Mouse (Mus musculus): ENCODE measurements around the gene Olfml2b. TPM values are rescaled to one million over a fixed set of nuclear protein-coding genes. Genes with fewer than 3 reads are reported as not detected.
A peak's percentile ranks its signal among the peaks of the same experiment; 100 is the strongest.

Olfml2b gene
- total RNA-seq, 2 experiments from 2014 or later, result 1.1 TPM; not detected in 1

DNA sequence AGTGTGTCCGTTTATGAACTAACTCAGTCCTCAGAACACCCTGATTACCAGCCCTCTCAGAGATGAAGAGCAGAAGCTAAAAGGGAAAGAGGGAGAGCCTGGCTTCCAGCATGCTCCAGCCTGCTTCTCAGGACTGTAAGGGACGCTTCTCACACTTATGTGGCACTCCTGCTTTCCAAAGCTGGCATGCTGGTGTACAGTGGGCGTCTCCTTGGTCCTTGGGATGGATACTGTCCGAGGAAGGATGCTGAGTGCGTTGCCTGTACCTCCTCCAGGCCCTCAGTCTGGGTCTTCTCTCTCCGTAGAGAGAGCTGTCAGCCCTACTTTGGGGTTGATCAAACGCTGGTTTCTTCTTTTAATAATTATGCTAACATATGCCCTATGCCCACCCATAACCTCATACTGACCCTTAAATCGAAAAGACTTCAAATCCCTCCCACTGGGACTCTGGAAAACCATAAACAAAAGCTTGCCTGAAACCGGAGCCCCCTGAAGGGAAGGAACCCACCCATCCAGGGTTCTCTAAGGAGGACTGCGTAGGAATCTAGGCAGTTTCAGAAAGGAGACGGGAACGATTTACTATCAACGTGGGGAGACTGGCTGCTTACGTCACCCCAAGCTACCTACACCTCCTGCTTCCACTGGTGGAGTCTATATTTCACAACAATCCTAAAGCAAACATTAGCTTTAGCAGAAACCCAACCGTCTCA, 1.7 kb downstream of the Olfml2b start:
- no peak for ATAC-seq (replicated peaks; ENCODE audit: poor library complexity, severe bottlenecking)

DNA sequence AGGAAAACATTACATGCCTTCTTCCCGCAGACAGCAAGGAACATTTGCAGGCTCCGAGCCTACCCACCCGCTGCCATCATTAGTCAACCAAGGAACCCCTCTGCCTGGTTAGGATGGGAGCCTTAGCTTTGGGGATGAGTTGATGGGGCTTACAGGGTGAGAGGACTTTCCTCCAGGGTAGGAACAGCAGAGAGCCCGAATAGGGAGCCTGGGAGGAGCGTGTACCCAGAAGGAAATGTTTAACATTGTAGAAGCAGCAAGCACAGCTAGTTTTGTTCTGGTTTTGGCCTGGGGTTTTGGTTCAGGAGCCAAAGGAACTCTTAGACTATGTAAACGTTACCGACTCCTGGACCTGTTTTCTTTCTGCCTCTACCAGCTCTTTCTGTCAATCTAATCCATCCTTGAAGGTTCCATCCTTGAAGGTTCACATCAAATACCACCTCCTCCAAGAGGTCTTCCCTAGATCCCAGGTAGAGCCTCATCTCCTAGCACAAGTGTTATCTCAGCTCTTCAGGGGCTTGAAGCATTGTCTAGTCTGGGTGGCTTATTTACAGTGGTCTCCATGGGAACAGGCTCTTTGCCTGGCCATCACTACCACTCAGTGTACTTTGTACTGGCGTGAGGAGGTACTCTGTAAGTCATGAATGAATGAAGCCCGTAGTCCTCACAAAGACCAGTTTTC, 2.4 kb downstream of the Olfml2b start:
- ATAC-seq (replicated peaks; ENCODE audit: poor library complexity, severe bottlenecking), result no peak

DNA sequence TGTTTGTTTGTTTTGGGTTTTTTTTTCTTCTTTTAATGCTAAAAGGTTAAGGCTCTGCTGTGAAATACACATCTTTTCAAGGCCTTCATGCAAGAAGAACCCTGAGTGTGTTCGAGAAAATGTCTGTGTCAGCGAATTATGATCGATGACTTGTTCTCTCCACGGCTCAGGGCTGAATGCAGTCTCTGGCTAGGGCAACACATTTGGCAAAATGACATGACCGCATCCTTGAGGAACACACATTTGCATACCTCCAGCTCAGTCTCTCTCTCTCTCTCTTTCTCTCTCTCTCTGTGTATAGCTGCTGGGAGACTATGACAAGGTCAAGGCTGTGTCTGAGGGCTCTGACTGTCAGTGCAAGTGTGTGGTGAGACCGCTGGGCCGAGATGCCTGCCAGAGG, 3.0 kb downstream of the Olfml2b start:
- no peak for ATAC-seq (replicated peaks; ENCODE audit: poor library complexity, severe bottlenecking)

DNA sequence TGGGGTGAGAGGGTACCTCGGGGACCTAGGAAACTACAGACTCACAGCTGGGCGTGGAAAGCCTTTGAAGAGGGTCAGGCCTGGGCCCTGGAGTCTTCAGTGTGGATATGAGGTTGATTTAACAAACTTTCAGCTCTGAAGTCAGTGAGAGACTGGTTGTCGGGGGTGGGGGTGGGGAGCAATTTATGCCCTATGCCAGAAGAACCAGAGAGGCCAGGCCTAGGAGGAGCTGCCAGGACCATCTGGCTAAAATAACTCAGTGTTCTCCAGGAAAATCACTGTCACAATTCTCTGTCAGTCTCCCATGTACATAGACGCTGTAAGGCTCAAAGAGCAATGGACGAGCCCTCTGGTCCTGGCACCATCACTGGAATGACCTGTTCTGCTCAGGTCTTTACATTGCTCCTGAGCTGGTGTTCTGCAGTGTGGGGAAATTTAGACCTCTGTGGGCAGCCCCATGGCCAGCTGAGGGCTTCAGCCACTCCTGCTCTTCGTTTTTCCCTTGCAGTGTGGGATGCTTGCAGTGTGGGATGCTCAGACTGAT, 3.7 kb downstream of the Olfml2b start:
- ATAC-seq (replicated peaks; ENCODE audit: poor library complexity, severe bottlenecking), result no peak

DNA sequence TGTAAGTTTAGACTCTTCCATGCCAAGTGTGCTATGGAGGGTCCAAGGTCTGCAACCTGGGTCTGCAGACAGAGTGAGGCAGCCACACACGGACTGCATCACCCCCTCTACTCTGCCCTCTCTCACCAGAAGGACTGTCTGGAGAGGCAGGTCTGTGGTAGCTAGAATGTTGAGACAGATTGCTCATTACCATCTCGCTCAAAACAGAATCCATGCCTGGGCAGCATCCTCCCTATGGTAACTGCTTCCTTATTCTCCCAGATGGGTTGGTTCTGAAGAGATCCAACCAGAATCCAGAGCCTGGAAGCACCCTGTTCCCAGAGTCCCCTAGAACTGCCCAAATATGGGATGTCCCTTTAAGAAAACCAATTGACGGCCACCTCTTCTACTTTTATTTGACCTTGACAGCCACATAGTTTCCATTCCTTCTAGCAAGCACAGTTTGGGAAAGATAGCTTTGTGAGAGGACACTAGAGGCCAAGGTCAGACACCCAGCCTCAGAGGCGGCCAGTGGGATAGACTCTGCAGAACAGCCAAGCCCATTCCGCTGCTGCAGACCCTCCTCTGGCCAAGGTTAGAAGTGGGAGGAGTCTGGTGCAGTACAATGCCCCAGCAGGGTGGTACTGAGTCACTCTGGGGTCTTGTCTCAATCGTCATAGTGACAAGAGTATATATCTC, 6.9 kb downstream of the Olfml2b start:
- no peak for ATAC-seq (replicated peaks; ENCODE audit: poor library complexity, severe bottlenecking)

DNA sequence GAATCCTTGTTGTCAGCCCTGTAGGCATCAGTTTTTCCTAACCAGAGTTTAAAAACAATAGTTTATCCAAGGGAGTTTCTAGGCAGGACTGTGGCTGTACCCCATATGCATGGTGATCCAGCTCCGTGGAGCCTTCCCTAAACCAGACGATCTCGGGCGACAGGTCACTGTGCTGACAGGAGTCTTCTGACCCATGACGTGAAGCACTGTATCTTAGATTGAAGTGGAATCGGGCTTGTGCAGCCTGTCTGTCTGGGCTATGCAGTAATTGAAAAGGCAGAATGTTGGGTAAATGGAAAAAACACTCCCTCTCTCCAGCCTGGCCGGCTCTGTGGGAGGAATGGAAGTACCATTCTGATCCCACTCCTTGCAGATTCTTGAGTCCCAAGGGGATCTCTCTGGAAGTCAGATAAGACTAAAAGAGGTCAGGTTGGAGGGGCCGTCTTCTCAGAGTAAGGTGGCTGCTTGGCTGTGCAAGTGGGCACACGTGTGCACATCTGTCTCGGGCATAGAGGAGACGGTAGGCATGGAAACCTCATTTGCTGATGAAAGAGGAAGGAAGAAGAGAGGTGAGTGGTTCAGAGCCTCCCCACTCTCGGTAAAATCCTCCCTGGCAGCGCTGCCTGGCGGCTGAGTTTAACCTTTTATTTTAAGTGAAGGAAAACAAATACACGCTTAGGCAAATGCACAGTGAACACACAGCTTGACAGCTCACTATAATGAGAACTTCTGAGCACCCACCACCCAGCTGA, 7.8 kb downstream of the Olfml2b start:
- ATAC-seq (replicated peaks; ENCODE audit: poor library complexity, severe bottlenecking), result peak; percentile 26; the same call in 1 of the 2 replicates

DNA sequence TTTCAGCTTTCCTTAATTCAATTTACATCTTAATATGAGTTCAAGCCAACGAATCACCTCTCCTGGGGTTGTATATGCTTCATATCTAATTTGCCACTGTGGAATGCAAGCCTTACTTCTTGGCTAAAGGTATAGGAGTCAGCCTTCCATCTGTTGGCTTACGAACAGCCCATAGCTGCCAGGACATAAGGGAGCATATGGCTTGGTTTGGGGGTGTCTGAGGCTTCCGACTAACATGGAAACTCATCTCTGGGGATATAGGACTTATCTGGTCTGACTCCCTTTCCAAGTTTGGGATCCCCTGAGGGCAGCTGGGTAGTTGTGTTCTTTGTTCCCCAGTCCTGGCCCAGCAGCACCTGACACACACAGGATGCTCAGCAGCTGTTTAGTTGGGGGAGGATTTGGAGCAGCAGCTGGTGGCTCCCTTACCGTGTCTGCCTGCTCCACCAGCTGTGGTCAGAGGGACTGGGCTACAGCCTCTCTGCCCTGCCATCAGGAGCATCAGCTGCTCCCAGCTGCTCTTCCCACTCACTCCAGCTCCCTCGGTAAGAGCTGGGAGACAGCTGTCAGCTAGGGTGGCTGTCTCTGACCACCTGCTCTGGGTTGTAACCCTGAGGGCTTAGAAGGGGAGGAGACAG, 11.1 kb downstream of the Olfml2b start:
- no peak for ATAC-seq (replicated peaks; ENCODE audit: poor library complexity, severe bottlenecking)

DNA sequence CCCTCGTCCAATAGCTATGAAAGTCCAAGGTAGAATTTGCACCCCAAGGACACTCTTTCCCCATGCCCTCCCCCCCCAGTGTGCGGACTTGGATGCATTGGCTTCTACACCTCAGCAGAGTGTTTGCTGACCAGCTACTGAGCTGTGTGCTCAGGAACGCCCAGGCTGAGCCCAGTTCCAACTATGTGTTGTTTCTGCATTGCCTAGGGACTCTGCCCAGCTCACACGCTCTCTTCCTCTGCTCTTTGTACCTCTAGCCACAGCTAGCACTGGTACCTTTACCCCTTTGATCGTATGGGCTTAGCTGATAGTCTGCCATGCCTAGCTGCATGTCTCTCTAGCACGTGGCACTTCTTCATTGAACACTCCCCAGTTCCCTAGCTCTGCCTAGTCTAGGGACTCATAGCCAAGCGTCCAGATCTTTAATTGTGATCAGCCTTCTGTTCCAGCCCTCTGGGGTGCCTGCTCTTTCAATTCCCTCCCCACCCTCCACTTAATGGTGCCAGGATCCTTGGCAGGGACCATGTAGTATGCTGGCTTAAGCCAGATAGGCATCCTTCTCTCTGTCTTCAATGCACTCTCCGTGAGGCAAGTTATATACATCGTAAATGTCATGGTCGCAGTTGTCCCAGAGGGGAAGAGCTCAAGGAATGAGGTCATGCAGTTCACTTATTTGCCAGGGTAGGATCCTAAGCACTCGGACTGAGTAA, 12.3 kb downstream of the Olfml2b start:
- no peak for ATAC-seq (replicated peaks; ENCODE audit: poor library complexity, severe bottlenecking)

DNA sequence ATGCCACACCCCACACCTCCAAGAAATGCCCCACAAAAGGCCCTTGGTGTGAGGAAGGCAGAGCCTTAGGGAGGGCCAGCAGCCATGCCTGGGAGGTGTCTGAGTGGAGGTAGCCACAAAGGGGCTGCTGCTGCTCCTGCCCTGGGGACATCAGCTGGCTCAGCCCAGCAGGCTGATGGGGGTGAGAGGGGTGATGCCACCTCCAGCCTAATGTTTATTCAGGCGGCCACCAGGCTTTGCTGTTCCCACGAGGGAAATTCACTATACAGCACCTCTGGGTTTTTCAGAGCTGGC, 12.8 kb downstream of the Olfml2b start:
- ATAC-seq (replicated peaks; ENCODE audit: poor library complexity, severe bottlenecking), result no peak

DNA sequence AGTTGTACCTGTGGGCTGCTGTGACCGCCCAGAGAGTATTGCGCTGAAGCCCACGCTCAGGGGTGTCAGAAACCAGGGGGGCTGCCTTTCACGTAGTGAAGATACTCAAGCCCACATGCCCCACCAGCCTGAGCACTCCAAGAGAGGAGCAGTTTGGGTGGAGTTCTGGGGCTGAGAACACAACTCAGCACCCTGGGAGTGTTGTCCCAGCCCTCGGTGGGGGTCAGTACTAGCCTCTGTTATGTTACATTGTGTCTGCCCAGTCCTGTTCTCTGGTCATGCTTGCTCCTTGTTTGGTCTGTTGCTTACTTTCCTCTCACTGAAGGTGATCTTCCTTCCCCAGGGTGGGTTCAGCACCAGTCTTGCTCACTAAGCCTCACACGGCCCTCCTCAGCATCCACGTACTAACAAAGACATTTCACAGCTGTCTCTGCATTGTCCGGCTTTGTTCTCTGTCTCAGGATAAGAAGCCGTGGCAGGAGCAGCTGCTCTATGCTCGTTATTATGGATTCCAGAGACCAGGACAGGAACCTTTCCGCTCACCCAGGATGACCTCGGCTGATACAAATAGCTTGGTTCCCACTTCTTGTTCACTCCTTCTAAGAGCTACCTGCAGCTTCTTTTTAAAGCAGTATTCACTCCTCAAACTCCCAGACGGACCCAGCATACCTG, 13.4 kb downstream of the Olfml2b start:
- ATAC-seq (replicated peaks; ENCODE audit: poor library complexity, severe bottlenecking), result no peak

DNA sequence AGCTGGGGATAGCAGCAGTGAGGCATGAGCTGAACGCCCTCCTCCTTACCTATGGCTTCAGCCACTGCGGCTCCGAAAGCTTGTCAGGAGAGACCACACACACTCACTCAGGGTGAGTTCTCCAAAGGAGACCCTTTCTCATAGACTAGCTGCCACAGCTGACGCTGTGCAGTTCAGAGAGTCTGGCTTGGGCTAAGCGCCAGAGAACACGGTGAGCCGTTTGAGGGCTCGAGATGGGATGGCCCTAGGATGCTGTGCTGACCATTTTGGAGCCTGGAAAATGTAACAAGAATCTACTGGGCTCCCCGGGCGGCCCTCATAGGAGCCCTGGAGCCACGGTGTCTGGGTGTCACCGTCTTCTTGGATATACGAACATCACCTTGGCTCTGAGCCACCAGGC, 14.9 kb downstream of the Olfml2b start:
- ATAC-seq (replicated peaks; ENCODE audit: poor library complexity, severe bottlenecking), result no peak

DNA sequence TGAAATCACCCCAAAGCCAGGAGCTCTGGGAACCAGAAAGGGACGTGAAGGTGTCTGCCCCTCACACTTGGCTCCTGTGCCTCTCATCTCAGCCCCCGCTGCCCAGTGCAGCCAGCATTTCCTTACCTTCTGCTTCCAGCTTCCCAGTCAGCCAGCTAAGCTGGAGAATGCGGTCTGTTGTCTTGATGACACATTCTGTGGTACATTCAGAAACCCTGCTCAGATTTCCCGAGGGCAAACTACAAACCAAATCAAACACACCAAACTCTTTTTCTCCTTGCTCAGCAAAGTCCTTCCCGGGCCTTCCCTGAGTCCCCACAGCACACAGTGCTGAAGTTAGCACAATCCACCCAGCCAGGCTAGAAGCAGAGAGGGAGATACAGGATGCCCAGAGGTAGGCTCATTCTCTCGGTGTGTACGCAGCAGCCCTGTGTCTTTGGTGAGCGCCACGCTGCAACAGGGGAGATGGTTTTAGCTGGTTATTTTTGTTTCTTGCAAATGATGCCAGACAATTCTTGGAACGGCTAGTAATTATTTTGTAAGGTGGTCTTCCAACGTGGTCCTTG, 20.4 kb downstream of the Olfml2b start:
- ATAC-seq (replicated peaks; ENCODE audit: poor library complexity, severe bottlenecking), result no peak

DNA sequence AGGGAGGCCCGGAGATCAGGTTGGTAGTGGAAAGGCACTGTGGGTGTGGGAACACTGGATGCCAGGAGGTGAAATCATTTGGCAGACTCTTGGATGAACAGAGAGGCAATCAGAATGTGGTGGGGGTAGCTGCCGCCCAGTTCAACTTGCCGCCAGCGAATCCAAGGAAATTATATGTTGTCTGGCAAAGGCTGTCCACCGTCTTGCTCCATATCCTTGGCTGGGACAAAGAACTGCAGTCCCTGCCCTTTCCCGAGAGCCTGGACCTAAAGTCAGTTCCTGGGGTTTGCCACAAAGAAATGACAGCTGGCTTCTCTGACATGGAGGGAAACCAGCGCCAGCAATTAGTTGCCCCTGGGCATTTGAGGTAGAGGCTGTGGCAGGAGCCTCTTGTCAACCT, 20.9 kb downstream of the Olfml2b start:
- no peak for ATAC-seq (replicated peaks; ENCODE audit: poor library complexity, severe bottlenecking)

DNA sequence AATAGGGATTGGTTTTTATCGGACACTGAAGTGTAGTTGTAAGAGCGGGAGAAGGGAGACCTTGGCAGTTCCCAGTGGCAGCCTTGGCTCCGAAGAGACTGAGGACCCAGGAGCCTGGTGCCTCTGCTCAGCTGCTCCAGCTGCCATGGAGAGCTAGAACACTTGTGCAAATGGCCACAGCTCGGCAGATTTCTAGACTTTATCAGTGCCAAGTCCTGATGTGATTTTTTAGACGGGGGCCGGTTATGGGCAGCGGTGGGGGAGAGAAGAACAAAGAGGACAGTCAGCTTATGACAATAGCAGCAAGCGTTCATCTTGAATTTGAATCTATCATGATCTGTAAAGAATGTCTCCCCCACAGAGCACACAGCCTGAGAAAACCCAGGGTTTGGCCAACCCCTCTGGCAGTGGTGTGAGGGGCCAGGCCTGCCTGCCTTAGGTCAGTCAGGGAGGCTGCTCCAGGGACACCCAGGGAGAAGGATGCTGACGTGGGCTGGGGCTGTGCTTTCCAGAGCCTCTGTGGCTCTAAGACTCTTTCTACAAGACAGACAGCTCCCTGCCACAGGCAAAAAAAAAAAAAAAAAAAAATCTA, 29.9 kb downstream of the Olfml2b start:
- ATAC-seq (replicated peaks; ENCODE audit: poor library complexity, severe bottlenecking), result no peak

DNA sequence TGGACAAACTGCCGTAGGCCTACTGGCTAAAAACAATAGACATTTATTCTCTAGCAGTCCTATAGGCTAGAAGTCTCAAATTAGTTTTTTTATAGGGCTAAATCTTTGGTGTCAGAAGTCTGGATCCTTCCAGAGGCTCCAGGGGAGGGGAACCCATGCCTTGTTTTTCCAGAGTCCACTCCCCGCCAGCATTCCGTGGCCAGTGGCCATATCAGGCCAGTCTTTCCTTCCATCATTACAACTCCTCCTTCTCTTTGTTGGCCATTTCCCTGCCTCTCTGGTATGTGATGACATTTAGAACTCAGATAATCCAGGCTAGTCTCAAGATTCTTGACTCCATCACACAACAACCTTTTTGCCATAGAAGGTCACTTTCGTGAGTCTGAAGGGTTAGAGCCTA, 33.3 kb downstream of the Olfml2b start:
- no peak for ATAC-seq (replicated peaks; ENCODE audit: poor library complexity, severe bottlenecking)

DNA sequence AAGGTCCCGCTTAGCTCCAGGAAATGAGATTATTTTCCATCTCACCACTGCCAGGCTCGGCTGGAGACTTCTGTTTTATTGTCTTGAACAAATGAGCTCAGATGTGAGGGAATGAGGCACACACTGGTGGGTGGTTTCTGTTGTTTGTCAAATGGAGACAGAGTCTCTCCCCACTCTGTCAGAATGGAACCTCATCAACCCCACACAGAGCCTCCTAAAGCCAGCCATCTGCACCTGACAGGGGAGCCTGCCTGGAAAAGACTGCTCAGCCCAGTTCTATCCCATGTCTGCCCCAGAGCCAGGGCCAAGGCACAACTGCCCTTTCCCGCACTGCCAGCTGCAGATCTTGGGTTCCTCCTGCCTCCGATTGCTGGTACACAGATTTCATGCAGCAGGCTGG, 34.5 kb downstream of the Olfml2b start:
- no peak for ATAC-seq (replicated peaks; ENCODE audit: poor library complexity, severe bottlenecking)

DNA sequence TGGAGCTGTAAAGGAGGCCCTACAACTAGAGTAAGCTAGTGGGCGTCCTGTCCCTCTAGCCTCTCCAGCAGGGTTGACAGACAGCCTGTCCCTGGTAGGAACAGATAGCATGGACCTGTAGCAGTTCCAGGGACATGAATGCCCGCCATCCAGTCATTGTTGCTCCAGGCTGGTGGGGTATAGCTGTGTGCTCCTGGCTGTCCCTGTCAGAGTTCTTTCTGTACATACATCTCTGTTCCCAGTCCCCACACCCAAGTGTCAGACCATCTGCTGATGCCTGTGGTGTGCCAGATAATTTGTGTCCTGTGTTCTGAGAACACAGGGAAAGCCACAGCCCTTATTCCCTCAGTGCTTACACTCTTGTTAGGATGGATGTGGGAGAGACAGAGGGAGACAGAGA, 35.3 kb downstream of the Olfml2b start:
- ATAC-seq (replicated peaks; ENCODE audit: poor library complexity, severe bottlenecking), result no peak

DNA sequence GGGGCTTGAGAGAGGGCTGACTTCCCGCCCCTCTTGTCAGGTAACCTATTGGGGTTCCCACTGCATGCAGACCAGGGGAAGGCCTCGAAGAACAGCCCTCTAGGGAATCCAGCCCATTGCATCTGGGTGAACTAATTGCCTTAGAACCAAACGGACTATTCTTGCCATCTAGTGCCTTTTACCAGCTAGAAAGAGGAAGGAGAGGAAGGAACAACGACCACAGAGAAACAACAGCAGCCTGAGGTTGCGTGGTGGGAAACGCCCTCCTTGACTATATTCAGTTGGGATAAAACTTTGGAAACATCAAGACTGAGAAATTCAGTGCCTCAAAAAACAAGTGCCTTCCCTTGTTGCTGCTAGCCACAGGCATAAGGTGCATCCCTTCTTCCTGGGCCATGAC, 39.5 kb downstream of the Olfml2b start:
- peak; percentile 90 for ATAC-seq (replicated peaks; ENCODE audit: poor library complexity, severe bottlenecking)

All from granulocyte monocyte progenitor cell, adult 5-6 weeks (primary cell).